Mouse (Mus musculus) left cerebral cortex, postnatal 10 days (tissue): ENCODE data around the gene Elovl7. TPM values are rescaled to one million over a fixed set of nuclear protein-coding genes. Genes with fewer than 3 reads are reported as not detected.

Experiments
- DNase-seq, 2 experiments: peaks; one replicate each; pipeline ENCODE4 v3.0.0; 2021 to 2022; ENCODE audit warnings: low spot score in 2 of 2, mixed read lengths in 1 of 2; ENCODE audit errors: extremely low spot score in 1 of 2
- intact Hi-C: fragments of 180-260 bp; cut with DNase I; formaldehyde crosslinking; loops from one replicate; pipeline ENCODE4 v1.15.1; 2025
- total RNA-seq, 2 experiments: library from RNA; stranded (reverse); gene quantifications; 2 replicates each; pipeline ENCODE4 v1.2.3; 2021

The Elovl7 gene
- total RNA-seq, 2 experiments from 2014 or later = 4.6 to 5.9 TPM

GRCm38 (mm10) chr13:108326351-108326750 lies 112.1 kb downstream of the Elovl7 start:
- DNase-seq = no peak
- intact Hi-C loops = no loop called here

GRCm38 (mm10) chr13:108327047-108327446 lies 112.8 kb downstream of the Elovl7 start:
- intact Hi-C loops = no loop called here
- no peak for DNase-seq

DNA sequence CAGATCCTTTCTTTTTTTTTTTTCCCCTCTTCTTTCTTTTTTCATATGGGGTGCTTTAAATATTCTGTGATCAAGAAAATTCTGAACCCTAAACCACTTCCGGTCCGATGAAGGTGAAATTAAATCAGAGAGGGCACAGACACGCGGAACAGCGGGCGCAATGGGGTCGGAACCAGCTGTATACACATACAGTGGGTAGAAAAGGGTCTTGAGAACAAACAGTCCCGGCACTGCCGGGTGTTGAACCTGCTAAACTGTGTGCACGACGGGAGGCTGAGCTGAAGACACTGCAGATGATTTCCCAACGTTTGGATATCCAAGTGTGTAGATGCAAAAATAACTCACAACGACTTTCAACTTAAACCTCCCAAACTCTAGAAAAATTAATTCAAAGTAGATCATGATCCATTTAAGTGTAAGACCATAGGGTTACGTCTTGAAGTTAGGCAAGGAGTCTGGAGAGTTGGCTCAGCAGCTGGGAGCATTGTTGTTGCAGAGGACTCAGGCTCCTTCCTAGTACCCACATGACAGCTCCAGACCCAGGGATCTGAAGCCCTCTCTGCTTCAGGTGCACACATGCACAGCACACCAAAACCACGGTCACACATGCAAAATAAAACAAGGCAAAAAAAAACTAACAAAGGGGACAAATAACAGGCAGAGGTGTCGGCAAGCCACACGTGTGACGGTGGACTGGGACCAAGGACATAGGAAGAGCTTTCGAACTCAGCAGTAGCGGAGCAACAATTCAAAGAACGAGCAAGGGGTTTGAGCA lies 114.4 kb downstream of the Elovl7 start:
- intact Hi-C loops = no loop called here
- DNase-seq = no peak

- no peak for DNase-seq
- intact Hi-C loops = loop anchor here (2.0 kb wide), 1 partner anchor 139 kb away; no protein-coding TSS in a partner anchor
Measured at GRCm38 (mm10) chr13:108329693-108330092, 115.5 kb downstream of the Elovl7 start.

Other genes with a start within 250 kb of the Elovl7 start
- gene Smim15, start 170.0 kb upstream of the Elovl7 start, total RNA-seq = 10 to 100 TPM; 34.3 to 35.6 TPM
- gene Ndufaf2, start 55.8 kb upstream of the Elovl7 start, total RNA-seq = 10 to 100 TPM; 23.5 to 24.7 TPM
- 10 to 100 TPM; 27.3 to 29.9 TPM for gene Ercc8, start 55.7 kb upstream of the Elovl7 start, total RNA-seq
- gene Depdc1b, start 101.9 kb downstream of the Elovl7 start, total RNA-seq = 1 to 10 TPM in 1 of 2 experiments, under 1 TPM in 1; 0.95 to 1.7 TPM
- 100 to 1,000 TPM; 108 to 120 TPM for gene Pde4d, start 235.5 kb downstream of the Elovl7 start, total RNA-seq